Mouse (Mus musculus): ENCODE measurements around the gene Inpp5a. TPM values are rescaled to one million over a fixed set of nuclear protein-coding genes. Genes with fewer than 3 reads are reported as not detected.

The Inpp5a gene
- total RNA-seq, 1 experiment, result 11.5 TPM

DNA sequence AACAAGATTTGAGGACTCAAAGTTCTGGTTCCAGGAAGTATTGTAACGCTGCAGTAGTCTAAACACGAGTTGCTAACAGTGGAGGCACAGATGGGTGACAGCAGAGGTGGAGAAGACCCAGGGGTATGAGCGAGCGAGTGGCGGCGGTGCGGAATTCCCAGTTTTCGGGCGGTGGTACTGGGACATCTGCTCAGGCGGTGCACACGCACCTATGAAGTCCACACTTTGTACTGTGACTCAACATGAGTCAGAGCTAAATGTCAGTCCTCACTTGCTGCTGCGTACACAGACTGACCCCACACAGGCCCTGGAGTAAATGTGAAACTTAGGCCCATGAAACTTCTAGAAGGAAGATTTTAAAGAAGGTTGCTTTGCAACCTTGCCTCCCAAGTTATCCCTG lies 72.4 kb downstream of the Inpp5a start:
- in situ Hi-C loops (cut with MboI; ENCODE audit: low sequenced_read_pairs in 2 of 2, unreplicated experiment in 2 of 2), result loop anchor here in 1 of 2 experiments (25.0 kb wide), 1 partner anchor 374 kb away; the partner anchor contains the start of gene Dpysl4
- Histone ChIP-seq H3K4me3 (ENCODE audit: insufficient read depth in 1 of 2, low read depth in 1 of 2, low read length in 2 of 2, poor library complexity in 1 of 2, severe bottlenecking in 1 of 2) (no peak overlapping the region), H3K36me3 (ENCODE audit: control insufficient read depth, insufficient read depth, low read length, poor library complexity, severe bottlenecking) (no peaks in the 10 kb centered on the region), H3K9ac (ENCODE audit: insufficient read depth, low read depth, low read length, poor library complexity, severe bottlenecking) (no peak overlapping the region), H3K9me3 (ENCODE audit: control insufficient read depth, insufficient read depth, low read depth, low read length) (no peaks in the 10 kb centered on the region), H3K27ac (ENCODE audit: insufficient read depth, low read depth, low read length, poor library complexity, severe bottlenecking) (no peak overlapping the region), H3K4me1 (ENCODE audit: control insufficient read depth in 2 of 2, insufficient read depth in 2 of 2, low read length in 2 of 2, poor library complexity in 1 of 2) (no peaks in the 10 kb centered on the region)
- DNase-seq (ENCODE audit: low read depth, low spot score), result no peak
- TF ChIP-seq ZNF384 (IDR thresholded peaks at IDR 0.05; ENCODE audit: low read depth, low read length), result no peak
- no peak for TF ChIP-seq HCFC1 (IDR thresholded peaks at IDR 0.05; ENCODE audit: borderline replicate concordance, insufficient read depth, low read length)
- TF ChIP-seq MAFK (IDR thresholded peaks at IDR 0.05; ENCODE audit: insufficient read depth, low read depth, low read length), result no peak
- no peak for TF ChIP-seq ZC3H11A (IDR thresholded peaks at IDR 0.05; ENCODE audit: borderline replicate concordance, low read depth, low read length)
- TF ChIP-seq CHD2 (IDR thresholded peaks at IDR 0.05; ENCODE audit: low read depth, low read length), result no peak

DNA sequence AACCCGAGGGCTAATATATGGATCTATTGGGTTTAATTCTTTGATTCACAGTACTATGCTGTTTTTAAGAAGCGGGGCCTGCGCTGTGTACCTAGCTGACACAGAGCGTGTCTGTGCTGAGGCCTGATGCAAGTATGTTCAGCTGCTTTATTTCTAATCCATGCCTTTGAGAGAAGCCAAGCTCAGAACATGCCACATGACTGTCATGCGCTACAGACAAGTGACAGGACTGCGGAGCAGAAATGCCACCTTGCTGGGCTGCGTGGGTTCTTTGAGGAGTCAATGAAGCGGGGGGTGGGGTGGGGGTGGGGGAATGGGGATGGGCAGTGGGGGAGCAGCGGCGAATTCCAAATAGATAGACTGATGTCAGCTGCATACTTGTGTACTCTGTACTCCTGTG lies 73.2 kb downstream of the Inpp5a start:
- TF ChIP-seq HCFC1 (IDR thresholded peaks at IDR 0.05; ENCODE audit: borderline replicate concordance, insufficient read depth, low read length), result no peak
- in situ Hi-C loops (cut with MboI; ENCODE audit: low sequenced_read_pairs in 2 of 2, unreplicated experiment in 2 of 2), result loop anchor here in 1 of 2 experiments (25.0 kb wide), 1 partner anchor 375 kb away; the partner anchor contains the start of gene Dpysl4
- Histone ChIP-seq H3K4me1 (ENCODE audit: control insufficient read depth in 2 of 2, insufficient read depth in 2 of 2, low read length in 2 of 2, poor library complexity in 1 of 2) (no peaks in the 10 kb centered on the region), H3K27ac (ENCODE audit: insufficient read depth, low read depth, low read length, poor library complexity, severe bottlenecking) (no peak overlapping the region), H3K9ac (ENCODE audit: insufficient read depth, low read depth, low read length, poor library complexity, severe bottlenecking) (no peak overlapping the region), H3K36me3 (ENCODE audit: control insufficient read depth, insufficient read depth, low read length, poor library complexity, severe bottlenecking) (no peaks in the 10 kb centered on the region), H3K4me3 (ENCODE audit: insufficient read depth in 1 of 2, low read depth in 1 of 2, low read length in 2 of 2, poor library complexity in 1 of 2, severe bottlenecking in 1 of 2) (no peak overlapping the region), H3K9me3 (ENCODE audit: control insufficient read depth, insufficient read depth, low read depth, low read length) (no peaks in the 10 kb centered on the region)
- no peak for DNase-seq (ENCODE audit: low read depth, low spot score)

DNA sequence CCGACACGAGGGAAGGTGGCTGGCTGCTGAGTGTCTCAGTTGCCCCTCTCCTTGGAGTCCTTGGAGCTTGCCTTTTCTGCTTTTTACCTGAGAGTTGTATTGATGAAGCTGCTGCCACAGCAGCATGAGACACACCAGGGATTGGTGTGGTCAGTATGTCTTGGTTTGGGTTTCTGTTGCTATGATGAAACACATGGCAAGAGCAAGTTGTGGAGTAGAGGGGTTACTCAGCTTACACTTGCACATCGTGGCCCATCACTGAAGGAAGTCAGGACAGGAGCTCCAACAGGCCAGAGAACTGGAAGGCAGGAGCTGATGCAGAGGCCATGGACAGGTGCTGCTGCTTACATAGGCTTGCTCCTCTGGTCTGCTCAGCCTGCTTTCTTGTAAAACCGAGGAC lies 76.6 kb downstream of the Inpp5a start:
- DNase-seq (ENCODE audit: low read depth, low spot score), result no peak
- Histone ChIP-seq H3K9me3 (ENCODE audit: control insufficient read depth, insufficient read depth, low read depth, low read length) (no peaks in the 10 kb centered on the region), H3K9ac (ENCODE audit: insufficient read depth, low read depth, low read length, poor library complexity, severe bottlenecking) (no peak overlapping the region), H3K36me3 (ENCODE audit: control insufficient read depth, insufficient read depth, low read length, poor library complexity, severe bottlenecking) (no peaks in the 10 kb centered on the region), H3K4me1 (ENCODE audit: control insufficient read depth in 2 of 2, insufficient read depth in 2 of 2, low read length in 2 of 2, poor library complexity in 1 of 2) (no peaks in the 10 kb centered on the region), H3K4me3 (ENCODE audit: insufficient read depth in 1 of 2, low read depth in 1 of 2, low read length in 2 of 2, poor library complexity in 1 of 2, severe bottlenecking in 1 of 2) (no peak overlapping the region), H3K27ac (ENCODE audit: insufficient read depth, low read depth, low read length, poor library complexity, severe bottlenecking) (no peak overlapping the region)
- in situ Hi-C loops (cut with MboI; ENCODE audit: low sequenced_read_pairs in 2 of 2, unreplicated experiment in 2 of 2), result loop anchor here in 1 of 2 experiments (25.0 kb wide), 1 partner anchor 378 kb away; the partner anchor contains the start of gene Dpysl4
- TF ChIP-seq ZC3H11A (IDR thresholded peaks at IDR 0.05; ENCODE audit: borderline replicate concordance, low read depth, low read length) (no peak), ZNF384 (IDR thresholded peaks at IDR 0.05; ENCODE audit: low read depth, low read length) (no peak), MAFK (IDR thresholded peaks at IDR 0.05; ENCODE audit: insufficient read depth, low read depth, low read length) (no peak), HCFC1 (IDR thresholded peaks at IDR 0.05; ENCODE audit: borderline replicate concordance, insufficient read depth, low read length) (no peak)

DNA sequence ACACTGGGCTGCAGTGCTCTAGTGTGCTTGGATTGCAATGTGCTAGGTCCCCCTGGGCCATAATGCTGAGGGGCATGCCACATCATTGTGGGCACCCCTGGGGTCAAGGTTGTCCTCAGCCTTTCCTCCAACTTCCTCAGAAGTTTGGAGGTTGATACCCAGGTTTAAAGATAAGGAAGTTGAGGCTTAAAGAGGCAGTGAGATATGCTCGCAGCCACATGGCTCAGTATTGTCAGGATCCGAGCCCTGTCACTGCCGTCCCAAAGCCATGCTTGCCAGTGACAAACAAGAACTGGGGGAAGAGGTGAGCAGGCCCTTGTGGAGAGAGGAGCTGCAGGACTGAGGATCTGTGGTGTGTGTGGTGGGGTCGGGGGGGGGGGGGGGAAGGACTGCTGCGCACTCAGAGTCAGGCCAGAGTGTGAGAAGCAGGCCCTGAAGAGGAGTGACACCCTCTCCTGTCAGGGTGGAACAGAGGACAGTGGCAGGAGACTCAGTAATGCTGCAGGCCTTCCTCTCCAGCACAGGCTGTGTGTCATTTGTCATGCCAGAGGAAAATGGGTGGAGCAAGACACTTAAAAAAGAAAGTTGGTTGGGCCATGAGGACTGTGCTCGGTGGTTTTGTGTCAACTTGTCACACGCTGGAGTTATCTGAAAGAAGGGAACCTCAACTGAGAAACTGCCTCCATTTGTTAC lies 77.7 kb downstream of the Inpp5a start:
- Histone ChIP-seq H3K27ac (ENCODE audit: insufficient read depth, low read depth, low read length, poor library complexity, severe bottlenecking) (no peak overlapping the region), H3K9me3 (ENCODE audit: control insufficient read depth, insufficient read depth, low read depth, low read length) (no peaks in the 10 kb centered on the region), H3K9ac (ENCODE audit: insufficient read depth, low read depth, low read length, poor library complexity, severe bottlenecking) (no peak overlapping the region), H3K4me3 (ENCODE audit: insufficient read depth in 1 of 2, low read depth in 1 of 2, low read length in 2 of 2, poor library complexity in 1 of 2, severe bottlenecking in 1 of 2) (no peak overlapping the region), H3K4me1 (ENCODE audit: control insufficient read depth in 2 of 2, insufficient read depth in 2 of 2, low read length in 2 of 2, poor library complexity in 1 of 2) (no peaks in the 10 kb centered on the region), H3K36me3 (ENCODE audit: control insufficient read depth, insufficient read depth, low read length, poor library complexity, severe bottlenecking) (no peaks in the 10 kb centered on the region)
- no peak for DNase-seq (ENCODE audit: low read depth, low spot score)
- in situ Hi-C loops (cut with MboI; ENCODE audit: low sequenced_read_pairs in 2 of 2, unreplicated experiment in 2 of 2), result loop anchor here in 1 of 2 experiments (25.0 kb wide), 1 partner anchor 379 kb away; the partner anchor contains the start of gene Dpysl4
- TF ChIP-seq CHD2 (IDR thresholded peaks at IDR 0.05; ENCODE audit: low read depth, low read length) (no peak), MAFK (IDR thresholded peaks at IDR 0.05; ENCODE audit: insufficient read depth, low read depth, low read length) (no peak), ZC3H11A (IDR thresholded peaks at IDR 0.05; ENCODE audit: borderline replicate concordance, low read depth, low read length) (no peak), HCFC1 (IDR thresholded peaks at IDR 0.05; ENCODE audit: borderline replicate concordance, insufficient read depth, low read length) (no peak), ZNF384 (IDR thresholded peaks at IDR 0.05; ENCODE audit: low read depth, low read length) (no peak)

Measured in ES-E14 (cell line).